Mouse (Mus musculus): ENCODE measurements around the gene Gpm6b. TPM values are rescaled to one million over a fixed set of nuclear protein-coding genes. Genes with fewer than 3 reads are reported as not detected.

The Gpm6b gene
- polyA plus RNA-seq, 1 experiment from 2014 or later: 245 TPM

GRCm38 (mm10) chrX:166279861-166280260 is 41.1 kb downstream of the Gpm6b start:
- no peaks in the 10 kb centered on the region for H3K36me3 ChIP-seq (ENCODE audit: control insufficient read depth, insufficient read depth, low read length)
- DNase-seq (ENCODE audit: low spot score) (no peak), ATAC-seq (no peak)

GRCm38 (mm10) chrX:166286760-166287483 is 48.2 kb downstream of the Gpm6b start:
- H3K36me3 ChIP-seq (ENCODE audit: control insufficient read depth, insufficient read depth, low read length): no peaks in the 10 kb centered on the region
- peaks cover 4% of the 10 kb centered on the region; the same call in 1 of the 2 replicates for H3K4me1 ChIP-seq (ENCODE audit: control insufficient read depth, insufficient read depth, low read length)
- no peak overlapping the region for H3K9ac ChIP-seq (ENCODE audit: low read length)
- peak overlapping the region; percentile 69 for H3K27ac ChIP-seq (ENCODE audit: low read depth, low read length)
- H3K4me3 ChIP-seq (ENCODE audit: low read depth, low read length): no peak overlapping the region
- DNase-seq (ENCODE audit: low spot score) (peak; percentile 74), ATAC-seq (peak; percentile 73)
- no peaks in the 10 kb centered on the region for H3K9me3 ChIP-seq (replicated peaks; ENCODE audit: control insufficient read depth, low read length)
- 45% methylated on average over 9 of the region's 9 CpGs for WGBS
- H3K4me2 ChIP-seq (ENCODE audit: low read length): peak overlapping the region; percentile 22; the same call in 1 of the 2 replicates
- H3K27me3 ChIP-seq (replicated peaks; ENCODE audit: control insufficient read depth, insufficient read depth, low read length): no peaks in the 10 kb centered on the region

More at GRCm38 (mm10) chrX:166279861-166280260, 41.1 kb downstream of the Gpm6b start:
- Histone ChIP-seq H3K27me3 (replicated peaks; ENCODE audit: control insufficient read depth, insufficient read depth, low read length) (no peaks in the 10 kb centered on the region), H3K27ac (ENCODE audit: low read depth, low read length) (no peak overlapping the region), H3K9me3 (replicated peaks; ENCODE audit: control insufficient read depth, low read length) (no peaks in the 10 kb centered on the region), H3K9ac (ENCODE audit: low read length) (no peak overlapping the region), H3K4me1 (ENCODE audit: control insufficient read depth, insufficient read depth, low read length) (no peaks in the 10 kb centered on the region), H3K4me3 (ENCODE audit: low read depth, low read length) (no peak overlapping the region), H3K4me2 (ENCODE audit: low read length) (no peak overlapping the region)
- 85% methylated on average over 1 of the region's 1 CpGs for WGBS

GRCm38 (mm10) chrX:166291266-166291665 is 52.6 kb downstream of the Gpm6b start:
- no peak for ATAC-seq
- H3K4me2 ChIP-seq (ENCODE audit: low read length): no peak overlapping the region
- 77% methylated on average over 3 of the region's 3 CpGs for WGBS

GRCm38 (mm10) chrX:166293465-166293864 is 54.8 kb downstream of the Gpm6b start:
- no peak for ATAC-seq
- Histone ChIP-seq H3K9ac (ENCODE audit: low read length) (no peak overlapping the region), H3K9me3 (replicated peaks; ENCODE audit: control insufficient read depth, low read length) (no peaks in the 10 kb centered on the region), H3K4me2 (ENCODE audit: low read length) (no peak overlapping the region), H3K27ac (ENCODE audit: low read depth, low read length) (no peak overlapping the region), H3K36me3 (ENCODE audit: control insufficient read depth, insufficient read depth, low read length) (no peaks in the 10 kb centered on the region), H3K27me3 (replicated peaks; ENCODE audit: control insufficient read depth, insufficient read depth, low read length) (no peaks in the 10 kb centered on the region), H3K4me3 (ENCODE audit: low read depth, low read length) (no peak overlapping the region), H3K4me1 (ENCODE audit: control insufficient read depth, insufficient read depth, low read length) (no peaks in the 10 kb centered on the region)
- no peak for DNase-seq (ENCODE audit: low spot score)
- 94% methylated on average over 3 of the region's 3 CpGs for WGBS

More at GRCm38 (mm10) chrX:166291266-166291665, 52.6 kb downstream of the Gpm6b start:
- Histone ChIP-seq H3K9me3 (replicated peaks; ENCODE audit: control insufficient read depth, low read length) (no peaks in the 10 kb centered on the region), H3K4me3 (ENCODE audit: low read depth, low read length) (no peak overlapping the region), H3K27me3 (replicated peaks; ENCODE audit: control insufficient read depth, insufficient read depth, low read length) (no peaks in the 10 kb centered on the region), H3K4me1 (ENCODE audit: control insufficient read depth, insufficient read depth, low read length) (peaks cover 4% of the 10 kb centered on the region; the same call in 1 of the 2 replicates), H3K36me3 (ENCODE audit: control insufficient read depth, insufficient read depth, low read length) (no peaks in the 10 kb centered on the region), H3K27ac (ENCODE audit: low read depth, low read length) (no peak overlapping the region), H3K9ac (ENCODE audit: low read length) (no peak overlapping the region)
- DNase-seq (ENCODE audit: low spot score): no peak

GRCm38 (mm10) chrX:166302791-166303190 is 64.1 kb downstream of the Gpm6b start:
- no peak for ATAC-seq
- no peak for DNase-seq (ENCODE audit: low spot score)
- Histone ChIP-seq H3K9ac (ENCODE audit: low read length) (no peak overlapping the region), H3K27me3 (replicated peaks; ENCODE audit: control insufficient read depth, insufficient read depth, low read length) (0 out of 2 replicates have a peak, but pooled peaks cover 4% of the 10 kb centered on the region), H3K36me3 (ENCODE audit: control insufficient read depth, insufficient read depth, low read length) (no peaks in the 10 kb centered on the region), H3K4me1 (ENCODE audit: control insufficient read depth, insufficient read depth, low read length) (no peaks in the 10 kb centered on the region), H3K4me2 (ENCODE audit: low read length) (no peak overlapping the region), H3K4me3 (ENCODE audit: low read depth, low read length) (no peak overlapping the region), H3K9me3 (replicated peaks; ENCODE audit: control insufficient read depth, low read length) (no peaks in the 10 kb centered on the region), H3K27ac (ENCODE audit: low read depth, low read length) (no peak overlapping the region)
- 78% methylated on average over 2 of the region's 2 CpGs for WGBS

- 88% methylated on average over 2 of the region's 2 CpGs for WGBS
- ATAC-seq: no peak
These were observed 65.6 kb downstream of the Gpm6b start for GRCm38 (mm10) chrX:166304355-166304754.

GRCm38 (mm10) chrX:166307437-166308222 is 68.9 kb downstream of the Gpm6b start:
- peak overlapping the region; percentile 54; the same call in 1 of the 2 replicates for H3K27ac ChIP-seq (ENCODE audit: low read depth, low read length)
- DNase-seq (ENCODE audit: low spot score) (peak; percentile 77), ATAC-seq (peak; percentile 91)
- no peaks in the 10 kb centered on the region for H3K36me3 ChIP-seq (ENCODE audit: control insufficient read depth, insufficient read depth, low read length)
- H3K9ac ChIP-seq (ENCODE audit: low read length): no peak overlapping the region
- no peaks in the 10 kb centered on the region for H3K9me3 ChIP-seq (replicated peaks; ENCODE audit: control insufficient read depth, low read length)
- no peak overlapping the region for H3K4me3 ChIP-seq (ENCODE audit: low read depth, low read length)
- H3K27me3 ChIP-seq (replicated peaks; ENCODE audit: control insufficient read depth, insufficient read depth, low read length): 0 out of 2 replicates have a peak, but pooled peaks cover 4% of the 10 kb centered on the region
- H3K4me2 ChIP-seq (ENCODE audit: low read length): no peak overlapping the region
- no peaks in the 10 kb centered on the region; the same call in 1 of the 2 replicates for H3K4me1 ChIP-seq (ENCODE audit: control insufficient read depth, insufficient read depth, low read length)
- WGBS: 52% methylated on average over 7 of the region's 7 CpGs

More at GRCm38 (mm10) chrX:166304355-166304754, 65.6 kb downstream of the Gpm6b start:
- Histone ChIP-seq H3K27me3 (replicated peaks; ENCODE audit: control insufficient read depth, insufficient read depth, low read length) (0 out of 2 replicates have a peak, but pooled peaks cover 4% of the 10 kb centered on the region), H3K4me3 (ENCODE audit: low read depth, low read length) (no peak overlapping the region), H3K4me2 (ENCODE audit: low read length) (no peak overlapping the region), H3K27ac (ENCODE audit: low read depth, low read length) (no peak overlapping the region), H3K4me1 (ENCODE audit: control insufficient read depth, insufficient read depth, low read length) (no peaks in the 10 kb centered on the region; the same call in 1 of the 2 replicates), H3K36me3 (ENCODE audit: control insufficient read depth, insufficient read depth, low read length) (no peaks in the 10 kb centered on the region), H3K9ac (ENCODE audit: low read length) (no peak overlapping the region), H3K9me3 (replicated peaks; ENCODE audit: control insufficient read depth, low read length) (no peaks in the 10 kb centered on the region)
- DNase-seq (ENCODE audit: low spot score): no peak

- H3K27ac ChIP-seq (ENCODE audit: low read depth, low read length): no peak overlapping the region
- no peaks in the 10 kb centered on the region for H3K9me3 ChIP-seq (replicated peaks; ENCODE audit: control insufficient read depth, low read length)
- no peak overlapping the region for H3K4me3 ChIP-seq (ENCODE audit: low read depth, low read length)
- H3K36me3 ChIP-seq (ENCODE audit: control insufficient read depth, insufficient read depth, low read length): no peaks in the 10 kb centered on the region
- H3K27me3 ChIP-seq (replicated peaks; ENCODE audit: control insufficient read depth, insufficient read depth, low read length): 0 out of 2 replicates have a peak, but pooled peaks cover 3% of the 10 kb centered on the region
- no peak for ATAC-seq
- H3K9ac ChIP-seq (ENCODE audit: low read length): no peak overlapping the region
- no peaks in the 10 kb centered on the region; the same call in 1 of the 2 replicates for H3K4me1 ChIP-seq (ENCODE audit: control insufficient read depth, insufficient read depth, low read length)
- WGBS: 39% methylated on average over 1 of the region's 1 CpGs
- DNase-seq (ENCODE audit: low spot score): no peak
- no peak overlapping the region for H3K4me2 ChIP-seq (ENCODE audit: low read length)
These were observed 70.1 kb downstream of the Gpm6b start for GRCm38 (mm10) chrX:166308798-166309197.
